10 mouse cellular contexts compared by ENCODE assay signal in the genomic region with DNA sequence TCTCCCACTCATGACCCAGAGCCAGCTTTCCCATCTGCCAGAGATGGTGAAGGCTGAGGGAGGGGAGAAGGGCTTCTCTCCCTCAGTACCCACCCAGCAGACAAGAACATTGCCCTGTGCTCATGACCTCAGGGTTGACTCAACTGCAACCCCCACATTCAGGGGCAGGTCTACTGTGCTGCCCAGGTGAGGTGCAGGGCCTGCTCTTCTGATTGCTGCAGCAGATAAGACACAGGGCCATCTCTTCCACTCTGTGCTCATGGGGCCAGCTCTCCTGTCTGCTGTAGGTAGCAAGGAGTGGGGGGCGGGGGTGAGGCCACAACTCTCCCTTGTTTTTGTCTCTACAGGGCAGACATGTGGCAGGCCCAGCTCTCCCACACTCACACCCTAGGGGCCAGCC.
"Had no signal": no experiment of that assay in that cellular context is flagged by ENCODE, and none has a peak within 500 bp of the region (broad histone marks: within the 10 kb centered on the region; RNA-seq: fewer than 3 reads in every experiment).

No protein-coding gene starts in this region.

- DNase-seq: kidney, adult 2 months; kidney, postnatal 10 days; lung, adult 18-20 months; lung, postnatal 36 days; thymus, adult 18-20 months; thymus, postnatal 14 days had no signal

- H3K36me3 ChIP-seq: limb, embryonic 10.5 days; midbrain, embryonic 13.5 days had no signal

- H3K9me3 ChIP-seq: limb, embryonic 10.5 days; midbrain, embryonic 13.5 days had no signal

- H3K9ac ChIP-seq: midbrain, embryonic 13.5 days had no signal

- H3K27me3 ChIP-seq: midbrain, embryonic 13.5 days had no signal

- H3K4me1 ChIP-seq: limb, embryonic 10.5 days; midbrain, embryonic 13.5 days had no signal

- H3K27ac ChIP-seq: left cerebral cortex, adult 2 months; limb, embryonic 10.5 days; midbrain, embryonic 13.5 days; stomach, postnatal 0 days had no signal

- H3K4me2 ChIP-seq: midbrain, embryonic 13.5 days had no signal

- H3K4me3 ChIP-seq: left cerebral cortex, adult 2 months; limb, embryonic 10.5 days; midbrain, embryonic 13.5 days had no signal
